Mouse (Mus musculus) lung, postnatal 36 days (tissue): ENCODE data around the gene Lrg1.
"Not testable (repeated sequence)": the region's sequence is repeated elsewhere in the genome, so short reads cannot be mapped to it uniquely, and the experiment has no call there.

Experiments used
- DNase-seq: peaks from one replicate; pipeline ENCODE4 v3.0.0; 2022; ENCODE audit warnings: mixed read lengths

The Lrg1 gene

GRCm38 (mm10) chr17:56108334-56109044 is 13.3 kb downstream of the Lrg1 start:
- peak; percentile 52 for DNase-seq

- no peak for DNase-seq
Measured at GRCm38 (mm10) chr17:56107736-56108135, 14.1 kb downstream of the Lrg1 start.

GRCm38 (mm10) chr17:56106981-56107380 is 14.8 kb downstream of the Lrg1 start:
- no peak for DNase-seq

- DNase-seq, result not testable (repeated sequence)
Measured at GRCm38 (mm10) chr17:56106436-56106835, 15.4 kb downstream of the Lrg1 start.

GRCm38 (mm10) chr17:56104821-56105220 is 17.0 kb downstream of the Lrg1 start:
- not testable (repeated sequence) for DNase-seq

GRCm38 (mm10) chr17:56103465-56104285 is 18.1 kb downstream of the Lrg1 start:
- DNase-seq, result no peak

- DNase-seq, result no peak
Measured at GRCm38 (mm10) chr17:56102927-56103326, 18.9 kb downstream of the Lrg1 start.

- no peak for DNase-seq
Measured at GRCm38 (mm10) chr17:56102158-56102557, 19.6 kb downstream of the Lrg1 start.

- DNase-seq, result no peak
Measured at GRCm38 (mm10) chr17:56100811-56101210, 21.0 kb downstream of the Lrg1 start.

GRCm38 (mm10) chr17:56098711-56099572 is 22.9 kb downstream of the Lrg1 start:
- DNase-seq, result no peak

- DNase-seq, result no peak
Measured at GRCm38 (mm10) chr17:56098180-56098579, 23.6 kb downstream of the Lrg1 start.

- no peak for DNase-seq
Measured at GRCm38 (mm10) chr17:56096883-56097282, 24.9 kb downstream of the Lrg1 start.

GRCm38 (mm10) chr17:56092794-56093193 is 29.0 kb downstream of the Lrg1 start:
- no peak for DNase-seq

- no peak for DNase-seq
Measured at GRCm38 (mm10) chr17:56092312-56092711, 29.5 kb downstream of the Lrg1 start.

GRCm38 (mm10) chr17:56080781-56081585 is 40.8 kb downstream of the Lrg1 start:
- peak; percentile 24 for DNase-seq

GRCm38 (mm10) chr17:56079921-56080320 is 41.9 kb downstream of the Lrg1 start:
- no peak for DNase-seq

GRCm38 (mm10) chr17:56078880-56079795 is 42.7 kb downstream of the Lrg1 start, which contains the start of gene Hdgfl2:
TSS of gene Hdgfl2 (plus strand) at chr17:56079634.
- peak; percentile 100 for DNase-seq

- DNase-seq, result not testable (repeated sequence)
Measured at GRCm38 (mm10) chr17:56078361-56078760, 43.4 kb downstream of the Lrg1 start.

- no peak for DNase-seq
Measured at GRCm38 (mm10) chr17:56077523-56077922, 44.3 kb downstream of the Lrg1 start.

- DNase-seq, result peak; percentile 99
Measured at GRCm38 (mm10) chr17:56074827-56075208, 47.0 kb downstream of the Lrg1 start, which contains the start of gene Ubxn6. TSS of gene Ubxn6 (minus strand) at chr17:56075028.
